Mouse (Mus musculus) spleen, adult 2 months (tissue): ENCODE measurements around the gene Zfp872. TPM values are rescaled to one million over a fixed set of nuclear protein-coding genes. Genes with fewer than 3 reads are reported as not detected.

Source experiments
- DNase-seq, 2 experiments: peaks; one replicate each; pipeline versions ENCODE4 v3.0.0 to v3.0.0-alpha.2; 2012 to 2021; ENCODE audit warnings: low spot score in 2 of 2, low read depth in 1 of 2
- H3K27ac ChIP-seq: fragments of 200-500 bp; 2 replicates; pipeline ENCODE4 v1.5.1; 2012; ENCODE audit warnings: low read length, inconsistent platforms; ENCODE audit not compliant: insufficient read depth
- H3K27me3 ChIP-seq: fragments of 200-500 bp; 2 replicates; pipeline ENCODE4 v1.6.1; 2012; ENCODE audit warnings: mild to moderate bottlenecking, moderate library complexity, low read length, inconsistent platforms; ENCODE audit not compliant: control insufficient read depth, insufficient read depth
- H3K36me3 ChIP-seq: fragments of 200-500 bp; 2 replicates; pipeline ENCODE4 v1.6.1; 2012; ENCODE audit warnings: mild to moderate bottlenecking, low read length, inconsistent platforms; ENCODE audit not compliant: control insufficient read depth, insufficient read depth
- H3K4me1 ChIP-seq: fragments of 200-500 bp; 2 replicates; pipeline ENCODE4 v1.6.1; 2011; ENCODE audit warnings: inconsistent platforms; ENCODE audit not compliant: control insufficient read depth, insufficient read depth, insufficient read length
- H3K4me3 ChIP-seq: fragments of 200-500 bp; 2 replicates; pipeline ENCODE4 v1.5.1; 2011; ENCODE audit warnings: mild to moderate bottlenecking, inconsistent platforms; ENCODE audit not compliant: insufficient read depth, insufficient read length; ENCODE audit errors: extremely low read depth
- CTCF ChIP-seq: fragments of 200-500 bp; IDR thresholded peaks from 2 replicates; pipeline ENCODE4 v1.5.1; 2011; ENCODE audit warnings: mild to moderate bottlenecking, inconsistent platforms; ENCODE audit not compliant: insufficient read depth, insufficient read length, insufficient replicate concordance; ENCODE audit errors: extremely low read depth
- POLR2A ChIP-seq: fragments of 200-500 bp; IDR thresholded peaks from 2 replicates; pipeline ENCODE4 v1.6.1; 2011; ENCODE audit warnings: low read depth, low read length, inconsistent platforms
- WGBS: fragments of 180-500 bp; shearing (Covaris S2); methylation state at CpG from one replicate; pipeline ENCODE4 v1.1.7; 2018; 5-methylcytosine and 5-hydroxymethylcytosine counted together
- polyA plus RNA-seq: library from polyadenylated mRNA; depleted of rRNA; stranded (reverse); fragments of >200 nt; gene quantifications from 2 replicates; pipeline ENCODE4 v1.2.3, GENCODE M21; 2012

The Zfp872 gene
- polyA plus RNA-seq, 1 experiment, result not detected

GRCm38 (mm10) chr9:22162912-22163311, 25.0 kb upstream of the Zfp872 start:
- DNase-seq, result no peak
- peaks cover 2% of the 10 kb centered on the region; the same call in 1 of the 2 replicates for H3K27me3 ChIP-seq
- 95% methylated on average over 7 of the region's 7 CpGs for WGBS

DNA sequence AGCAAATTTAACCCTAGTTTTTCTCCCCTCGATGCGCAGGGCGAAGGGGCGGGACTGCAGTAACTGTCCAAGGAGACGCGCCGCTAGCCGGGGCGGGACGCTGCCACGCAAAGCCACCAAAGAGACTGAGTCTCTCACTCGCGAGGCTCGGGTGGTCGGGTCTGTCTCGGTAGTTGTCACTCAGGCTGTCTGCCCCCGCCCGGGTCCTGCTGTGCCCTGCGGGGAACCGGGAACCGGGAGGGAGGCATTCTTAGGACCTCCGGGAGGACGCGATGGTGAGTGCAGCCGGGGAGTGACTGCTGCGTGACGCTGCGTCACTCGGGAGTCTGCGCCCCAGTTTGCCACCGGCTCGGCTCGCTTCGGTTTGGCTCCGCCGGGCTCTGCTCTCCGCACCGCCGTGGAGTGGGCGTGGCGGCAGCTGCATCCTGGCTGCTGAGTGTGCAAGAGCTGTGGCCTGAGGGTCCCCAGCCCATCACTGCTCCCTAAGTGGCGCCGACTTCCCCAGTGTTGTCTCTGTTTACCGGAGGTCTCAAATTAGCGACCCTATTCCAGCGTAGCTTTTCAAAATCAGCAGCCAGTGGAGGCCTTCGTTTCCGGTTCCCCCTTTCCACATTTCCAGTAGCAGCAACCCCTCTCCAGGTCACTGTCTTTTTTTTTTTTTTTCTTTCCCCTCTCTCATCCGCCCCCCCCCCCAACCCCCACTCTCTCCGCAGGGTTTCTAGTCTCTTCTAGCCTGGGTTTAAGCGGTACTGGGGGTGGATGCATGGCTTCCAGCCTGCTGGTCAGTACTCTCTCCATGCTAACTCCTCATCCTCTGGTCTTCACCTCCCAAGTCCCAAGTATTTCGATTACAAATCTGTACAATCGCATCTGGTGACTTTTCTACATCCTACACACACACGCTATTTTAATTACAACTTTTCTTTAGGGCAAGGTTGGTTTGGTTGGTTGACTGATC, 22.9 kb upstream of the Zfp872 start:
- H3K27me3 ChIP-seq, result peaks cover 2% of the 10 kb centered on the region; the same call in 1 of the 2 replicates
- H3K4me1 ChIP-seq, result no peaks in the 10 kb centered on the region
- TF ChIP-seq CTCF (no peak), POLR2A (no peak)
- WGBS, result 5% methylated on average over 54 of the region's 54 CpGs
- DNase-seq, result no peak
- H3K36me3 ChIP-seq, result no peaks in the 10 kb centered on the region
- no peak overlapping the region for H3K27ac ChIP-seq
- H3K4me3 ChIP-seq, result peak overlapping the region; percentile 63; the same call in 1 of the 2 replicates

More at GRCm38 (mm10) chr9:22162912-22163311, 25.0 kb upstream of the Zfp872 start:
- no peak overlapping the region for H3K4me3 ChIP-seq
- H3K4me1 ChIP-seq, result no peaks in the 10 kb centered on the region
- TF ChIP-seq POLR2A (no peak), CTCF (no peak)
- H3K27ac ChIP-seq, result no peak overlapping the region
- no peaks in the 10 kb centered on the region for H3K36me3 ChIP-seq

- 54% methylated on average over 6 of the region's 6 CpGs for WGBS
- no peak overlapping the region for H3K4me3 ChIP-seq
- H3K36me3 ChIP-seq, result no peaks in the 10 kb centered on the region
- H3K27ac ChIP-seq, result no peak overlapping the region
- no peaks in the 10 kb centered on the region for H3K4me1 ChIP-seq
- DNase-seq, result no peak
- peaks cover 2% of the 10 kb centered on the region; the same call in 1 of the 2 replicates for H3K27me3 ChIP-seq
- TF ChIP-seq CTCF (no peak), POLR2A (no peak)
Observed at GRCm38 (mm10) chr9:22165964-22166363, 21.9 kb upstream of the Zfp872 start.

DNA sequence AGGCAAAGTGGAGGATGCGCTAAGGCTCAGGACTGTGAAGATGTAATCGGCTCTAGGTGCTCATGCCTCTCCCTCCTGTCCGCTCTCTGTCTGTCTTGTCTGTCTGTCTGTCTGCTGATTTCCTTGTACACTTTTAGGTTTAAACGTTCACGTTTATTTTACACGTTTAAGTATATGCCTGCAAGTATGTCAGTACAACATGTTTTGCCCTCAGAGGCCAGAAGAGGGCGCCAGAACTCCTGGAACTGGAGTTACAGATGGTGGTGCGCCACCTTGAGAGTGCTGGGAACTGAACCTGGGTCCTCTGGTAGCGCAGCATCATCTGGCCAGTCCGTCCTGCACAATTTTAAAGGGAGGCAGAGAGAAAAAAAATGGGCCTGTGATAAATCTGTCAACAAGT, 21.2 kb upstream of the Zfp872 start:
- WGBS, result 91% methylated on average over 10 of the region's 10 CpGs
- TF ChIP-seq POLR2A (no peak), CTCF (no peak)

GRCm38 (mm10) chr9:22167751-22168150, 20.1 kb upstream of the Zfp872 start:
- no peak for DNase-seq
- H3K27me3 ChIP-seq, result peaks cover 2% of the 10 kb centered on the region; the same call in 1 of the 2 replicates
- WGBS, result 89% methylated on average over 4 of the region's 4 CpGs
- no peak for TF ChIP-seq POLR2A
- no peak for TF ChIP-seq CTCF
- H3K27ac ChIP-seq, result no peak overlapping the region
- H3K4me3 ChIP-seq, result no peak overlapping the region
- no peaks in the 10 kb centered on the region for H3K4me1 ChIP-seq
- no peaks in the 10 kb centered on the region for H3K36me3 ChIP-seq

More for the DNA sequence above, 21.2 kb upstream of the Zfp872 start:
- no peak overlapping the region for H3K4me3 ChIP-seq
- DNase-seq, result no peak
- H3K27me3 ChIP-seq, result peaks cover 2% of the 10 kb centered on the region; the same call in 1 of the 2 replicates
- H3K27ac ChIP-seq, result no peak overlapping the region
- H3K36me3 ChIP-seq, result no peaks in the 10 kb centered on the region
- H3K4me1 ChIP-seq, result no peaks in the 10 kb centered on the region

GRCm38 (mm10) chr9:22169327-22169726, 18.6 kb upstream of the Zfp872 start:
- peaks cover 2% of the 10 kb centered on the region; the same call in 1 of the 2 replicates for H3K27me3 ChIP-seq
- no peak for TF ChIP-seq CTCF
- TF ChIP-seq POLR2A, result no peak
- DNase-seq, result no peak
- H3K27ac ChIP-seq, result no peak overlapping the region
- no peaks in the 10 kb centered on the region for H3K36me3 ChIP-seq
- 94% methylated on average over 11 of the region's 11 CpGs for WGBS
- no peaks in the 10 kb centered on the region for H3K4me1 ChIP-seq
- no peak overlapping the region for H3K4me3 ChIP-seq
